20 mouse cellular contexts compared by ENCODE assay signal in the genomic region with DNA sequence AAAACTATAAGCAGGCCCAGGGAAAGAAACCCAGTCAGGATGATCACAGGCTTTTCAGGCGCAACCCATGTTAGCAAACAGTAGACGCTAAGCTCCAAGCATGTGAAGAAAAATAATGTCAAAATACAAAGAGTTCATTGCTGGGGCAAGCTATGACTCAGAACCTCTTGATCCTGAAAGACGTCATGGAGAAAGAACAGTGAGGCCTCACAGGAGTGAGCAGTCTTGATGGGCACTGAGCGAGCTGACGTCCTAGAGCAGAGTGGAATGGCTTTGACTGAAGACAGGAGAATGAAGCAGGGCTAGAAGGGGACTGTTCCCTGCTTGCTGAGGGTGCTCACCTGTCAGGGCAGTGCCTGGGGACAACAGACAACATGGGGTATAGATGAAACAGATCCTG.
A peak's percentile ranks its signal among the peaks of the same experiment; 100 is the strongest.
DNase-seq lines count a peak whose midpoint lies in the region; ATAC-seq and TF ChIP-seq lines count a peak whose summit lies in the region.
"Had no signal": no experiment of that assay in that cellular context is flagged by ENCODE, and none has a peak within 500 bp of the region (broad histone marks: within the 10 kb centered on the region; RNA-seq: fewer than 3 reads in every experiment).

No protein-coding gene starts in this region.

- H3K4me2 ChIP-seq in lung, embryonic 14.5 days, result no peak overlapping the region
- H3K4me2 ChIP-seq in midbrain, embryonic 11.5 days, result no peak overlapping the region
- no peak overlapping the region for H3K4me2 ChIP-seq in midbrain, embryonic 15.5 days
- H3K4me2 ChIP-seq: forebrain, embryonic 15.5 days; heart, embryonic 13.5 days; hindbrain, embryonic 15.5 days had no signal

- no peak overlapping the region for H3K9ac ChIP-seq in lung, embryonic 14.5 days
- no peak overlapping the region for H3K9ac ChIP-seq in midbrain, embryonic 11.5 days (ENCODE audit: low read length)
- H3K9ac ChIP-seq in midbrain, embryonic 15.5 days, result no peak overlapping the region
- H3K9ac ChIP-seq: forebrain, embryonic 15.5 days; heart, embryonic 13.5 days; hindbrain, embryonic 15.5 days had no signal

- DNase-seq in lung, embryonic 14.5 days, result peak; percentile 14
- DNase-seq in lung, postnatal 4 days, result no peak
- peak; percentile 70 for DNase-seq in midbrain, embryonic 11.5 days (ENCODE audit: low spot score, missing footprints)
- DNase-seq in brain, adult 2 months (ENCODE audit: low read depth, low spot score), result peak; percentile 66
- DNase-seq in kidney, postnatal 4 days, result no peak
- DNase-seq in left cerebral cortex, postnatal 4 days, result no peak
- DNase-seq: adrenal gland, adult 2 months; adrenal gland, postnatal 25 days; cerebellum, adult 2 months; cerebellum, postnatal 10 days; gastrocnemius, postnatal 36 days; heart, adult 11 months; heart, postnatal 36 days had no signal

- no peak overlapping the region for H3K27ac ChIP-seq in lung, embryonic 14.5 days (ENCODE audit: low read depth)
- H3K27ac ChIP-seq in midbrain, embryonic 11.5 days (ENCODE audit: low read depth, low read length), result no peak overlapping the region
- H3K27ac ChIP-seq in midbrain, embryonic 15.5 days, result no peak overlapping the region
- H3K27ac ChIP-seq: embryonic facial prominence, embryonic 10.5 days; forebrain, embryonic 10.5 days; forebrain, embryonic 15.5 days; heart, embryonic 13.5 days; hindbrain, embryonic 15.5 days had no signal

- H3K36me3 ChIP-seq in lung, embryonic 14.5 days (ENCODE audit: insufficient read depth), result no peaks in the 10 kb centered on the region
- no peaks in the 10 kb centered on the region for H3K36me3 ChIP-seq in midbrain, embryonic 11.5 days (ENCODE audit: control insufficient read depth, insufficient read depth, low read length)
- H3K36me3 ChIP-seq in midbrain, embryonic 15.5 days (replicated peaks), result no peaks in the 10 kb centered on the region
- H3K36me3 ChIP-seq: embryonic facial prominence, embryonic 10.5 days; forebrain, embryonic 10.5 days; forebrain, embryonic 15.5 days; G1E; heart, embryonic 13.5 days; hindbrain, embryonic 15.5 days had no signal

- H3K27me3 ChIP-seq in lung, embryonic 14.5 days (ENCODE audit: insufficient read depth, low read length), result no peaks in the 10 kb centered on the region
- H3K27me3 ChIP-seq in midbrain, embryonic 11.5 days (ENCODE audit: control insufficient read depth, insufficient read depth, low read length), result no peaks in the 10 kb centered on the region
- no peaks in the 10 kb centered on the region for H3K27me3 ChIP-seq in midbrain, embryonic 15.5 days (replicated peaks)
- H3K27me3 ChIP-seq: heart, embryonic 13.5 days; hindbrain, embryonic 15.5 days had no signal

- no peak for TF ChIP-seq CTCF in lung, embryonic 14.5 days (IDR thresholded peaks at IDR 0.05; ENCODE audit: low read depth)

- intact Hi-C loops in left cerebral cortex, postnatal 4 days (cut with DNase I), result no loop called here

- H3K4me1 ChIP-seq in lung, embryonic 14.5 days (ENCODE audit: insufficient read depth), result no peaks in the 10 kb centered on the region
- H3K4me1 ChIP-seq in midbrain, embryonic 11.5 days (ENCODE audit: control insufficient read depth, insufficient read depth, low read length), result no peaks in the 10 kb centered on the region
- H3K4me1 ChIP-seq in midbrain, embryonic 15.5 days, result peaks cover 4% of the 10 kb centered on the region; the same call in 1 of the 2 replicates
- H3K4me1 ChIP-seq: forebrain, embryonic 10.5 days; heart, embryonic 13.5 days; hindbrain, embryonic 15.5 days had no signal

- WGBS in lung, embryonic 14.5 days, result 63% methylated on average over 5 of the region's 5 CpGs
- whole genome bisulfite sequencing in midbrain, embryonic 11.5 days, result 87% methylated on average over 5 of the region's 5 CpGs
- 69% methylated on average over 5 of the region's 5 CpGs for WGBS in midbrain, embryonic 15.5 days

- no peak overlapping the region for H3K4me3 ChIP-seq in lung, embryonic 14.5 days (ENCODE audit: low read depth, low read length)
- no peak overlapping the region for H3K4me3 ChIP-seq in midbrain, embryonic 11.5 days (ENCODE audit: low read depth, low read length)
- no peak overlapping the region for H3K4me3 ChIP-seq in midbrain, embryonic 15.5 days
- H3K4me3 ChIP-seq: embryonic facial prominence, embryonic 10.5 days; forebrain, embryonic 10.5 days; forebrain, embryonic 15.5 days; heart, embryonic 13.5 days; hindbrain, embryonic 15.5 days had no signal

- no peaks in the 10 kb centered on the region for H3K9me3 ChIP-seq in lung, embryonic 14.5 days (ENCODE audit: low read depth, low read length)
- H3K9me3 ChIP-seq in midbrain, embryonic 11.5 days (ENCODE audit: control insufficient read depth, low read length), result no peaks in the 10 kb centered on the region
- no peaks in the 10 kb centered on the region for H3K9me3 ChIP-seq in midbrain, embryonic 15.5 days
- H3K9me3 ChIP-seq: embryonic facial prominence, embryonic 10.5 days; forebrain, embryonic 10.5 days; forebrain, embryonic 15.5 days; heart, embryonic 13.5 days; hindbrain, embryonic 15.5 days had no signal

- ATAC-seq in lung, embryonic 14.5 days (ENCODE audit: insufficient read depth), result no peak
- no peak for ATAC-seq in midbrain, embryonic 11.5 days (ENCODE audit: low FRiP score)
- no peak for ATAC-seq in midbrain, embryonic 15.5 days (replicated peaks)
- ATAC-seq: forebrain, embryonic 15.5 days had no signal

Comparison
In these comparisons a context has a peak if more than half of its experiments do, and no peak if none do; other contexts are left out.
1. DNase-seq: peak in lung, embryonic 14.5 days (single experiment), midbrain, embryonic 11.5 days (single experiment) and brain, adult 2 months (single experiment); none in lung, postnatal 4 days (0 of 2), kidney, postnatal 4 days (0 of 2) and left cerebral cortex, postnatal 4 days (single experiment).